Comparison of ENCODE assay signal across 20 mouse cellular contexts in genomic region chr6:38344006-38344670, GRCm38 (mm10). TPM values are rescaled to one million over a fixed set of nuclear protein-coding genes. Genes with fewer than 3 reads are reported as not detected.
DNase-seq lines count a peak whose midpoint lies in the region; ATAC-seq and TF ChIP-seq lines count a peak whose summit lies in the region.
"Had no signal": no experiment of that assay in that cellular context is flagged by ENCODE, and none has a peak within 500 bp of the region (broad histone marks: within the 10 kb centered on the region; RNA-seq: fewer than 3 reads in every experiment).

No protein-coding gene starts in this region.

- no peaks in the 10 kb centered on the region for H3K9me3 ChIP-seq in G1E (replicated peaks)
- no peaks in the 10 kb centered on the region for H3K9me3 ChIP-seq in liver, postnatal 0 days (ENCODE audit: low read length)
- H3K9me3 ChIP-seq: limb, embryonic 12.5 days; lung, embryonic 15.5 days; midbrain, embryonic 10.5 days; neural tube, embryonic 12.5 days had no signal

- H3K36me3 ChIP-seq in liver, adult 2 months (ENCODE audit: control insufficient read depth, insufficient read depth, low read length), result peaks cover 7% of the 10 kb centered on the region
- peaks cover 53% of the 10 kb centered on the region for H3K36me3 ChIP-seq in G1E (replicated peaks)
- peaks cover 18% of the 10 kb centered on the region for H3K36me3 ChIP-seq in liver, postnatal 0 days (replicated peaks; ENCODE audit: insufficient read depth, low read length)
- H3K36me3 ChIP-seq: limb, embryonic 12.5 days; lung, embryonic 15.5 days; midbrain, embryonic 10.5 days; neural tube, embryonic 12.5 days had no signal

- TF ChIP-seq EP300 in liver, postnatal 0 days (IDR thresholded peaks at IDR 0.05; ENCODE audit: low read depth), result no peak

- no peak for TF ChIP-seq POLR2A in liver, adult 2 months (IDR thresholded peaks at IDR 0.05; ENCODE audit: extremely low read depth, insufficient read depth, low read length)

- H3K27me3 ChIP-seq in liver, adult 2 months (ENCODE audit: control insufficient read depth, insufficient read depth, low read length), result no peaks in the 10 kb centered on the region
- no peaks in the 10 kb centered on the region for H3K27me3 ChIP-seq in G1E (ENCODE audit: insufficient read depth, low read length)
- H3K27me3 ChIP-seq in liver, postnatal 0 days (ENCODE audit: insufficient read depth, low read length), result no peaks in the 10 kb centered on the region
- H3K27me3 ChIP-seq: limb, embryonic 12.5 days; lung, embryonic 15.5 days; neural tube, embryonic 12.5 days had no signal

- TF ChIP-seq CTCF in liver, adult 2 months (IDR thresholded peaks at IDR 0.05; ENCODE audit: low read depth, low read length), result no peak
- no peak for TF ChIP-seq CTCF in G1E (IDR thresholded peaks at IDR 0.05; ENCODE audit: low read depth, low read length)
- no peak for TF ChIP-seq CTCF in liver, postnatal 0 days (IDR thresholded peaks at IDR 0.05; ENCODE audit: low read depth)

- WGBS in liver, adult 2 months, result 56% methylated on average over 7 of the region's 7 CpGs
- WGBS in liver, postnatal 0 days (ENCODE audit: insufficient replicate concordance), result 67% methylated on average over 7 of the region's 7 CpGs

- H3K4me3 ChIP-seq in liver, adult 2 months (ENCODE audit: insufficient read depth, low read depth, low read length), result no peak overlapping the region
- H3K4me3 ChIP-seq in G1E (ENCODE audit: low read depth, low read length), result peak overlapping the region; percentile 69; the same call in 1 of the 2 replicates
- 0 out of 2 replicates have a peak overlapping the region, but pooled peaks have one; percentile 36 for H3K4me3 ChIP-seq in liver, postnatal 0 days (ENCODE audit: low read depth, low read length)
- H3K4me3 ChIP-seq: limb, embryonic 12.5 days; lung, embryonic 15.5 days; midbrain, embryonic 10.5 days; neural tube, embryonic 12.5 days had no signal

- H3K4me1 ChIP-seq in liver, adult 2 months (ENCODE audit: control insufficient read depth, insufficient read depth, low read length), result peaks cover 31% of the 10 kb centered on the region
- H3K4me1 ChIP-seq in G1E (ENCODE audit: insufficient read depth, low read depth, low read length), result peaks cover 92% of the 10 kb centered on the region
- peaks cover 50% of the 10 kb centered on the region for H3K4me1 ChIP-seq in liver, postnatal 0 days (ENCODE audit: insufficient read depth)
- H3K4me1 ChIP-seq: limb, embryonic 12.5 days; lung, embryonic 15.5 days; midbrain, embryonic 10.5 days; neural tube, embryonic 12.5 days had no signal

- no peak for DNase-seq in liver, adult 2 months (ENCODE audit: extremely low read depth, low read depth, low spot score)
- DNase-seq in liver (no peak), G1E (ENCODE audit: low spot score) (no peak)
- no peak for DNase-seq in liver, postnatal 0 days
- no peak for DNase-seq in testis, postnatal 14 days (ENCODE audit: low spot score)
- no peak for DNase-seq in adrenal gland, postnatal 36 days
- DNase-seq: adrenal gland, adult 2 months; cerebellum, adult 11 months; cerebellum, postnatal 10 days; kidney, adult 9 months; kidney, postnatal 4 days; lung, postnatal 4 days; right cerebral cortex, adult 18-20 months had no signal

- peak overlapping the region; percentile 72 for H3K4me2 ChIP-seq in liver, postnatal 0 days (ENCODE audit: low read depth, low read length)
- H3K4me2 ChIP-seq: limb, embryonic 12.5 days; lung, embryonic 15.5 days; neural tube, embryonic 12.5 days had no signal

- no peak for ATAC-seq in G1E (ENCODE audit: extremely low read depth, insufficient number of reproducible peaks, low FRiP score, poor library complexity, severe bottlenecking)
- peak; percentile 29 for ATAC-seq in inflammation-experienced regulatory T-cells, adult 6 months
- no peak for ATAC-seq in liver, postnatal 0 days
- no peak for ATAC-seq in megakaryocyte-erythroid progenitor cell, adult 5-6 weeks (replicated peaks; ENCODE audit: low FRiP score, low TSS enrichment, poor library complexity, severe bottlenecking)

- no peak overlapping the region for H3K9ac ChIP-seq in liver, adult 2 months (ENCODE audit: low read depth, low read length)
- H3K9ac ChIP-seq in liver, postnatal 0 days (replicated peaks), result peak overlapping the region; percentile 60
- H3K9ac ChIP-seq: limb, embryonic 12.5 days; lung, embryonic 15.5 days; neural tube, embryonic 12.5 days had no signal

- peak overlapping the region; percentile 66 for H3K27ac ChIP-seq in liver, adult 2 months (replicated peaks; ENCODE audit: insufficient read depth, low read depth, low read length)
- peak overlapping the region; percentile 97 for H3K27ac ChIP-seq in liver, postnatal 0 days (ENCODE audit: low read depth)
- H3K27ac ChIP-seq: limb, embryonic 12.5 days; lung, embryonic 15.5 days; neural tube, embryonic 12.5 days had no signal

- H3K79me2 ChIP-seq in liver, adult 2 months (ENCODE audit: control insufficient read depth, insufficient read depth, low read length), result peaks cover 14% of the 10 kb centered on the region; the same call in 1 of the 2 replicates

RNA-seq across cellular contexts. Expression of gene Zc3hav1, which starts 10.3 kb away (rescaled TPM):
- total RNA-seq in liver, adult 2 months (2014; rRNA removed), result 27.9 and 31.8 TPM in 2 replicates
- 16.3 and 17.0 TPM in 2 replicates for polyA plus RNA-seq in liver, adult 2 months (2012; rRNA removed)
- total RNA-seq in G1E (2014; fragmentation: Nextera tagmentation) (210 and 217 TPM in 2 replicates), G1E (2017) (107 and 112 TPM in 2 replicates)
- polyA plus RNA-seq in G1E (2012), result 44.0 and 45.8 TPM in 2 replicates
- 100 to 1,000 TPM; 163 to 188 (median 167) TPM for polyA plus RNA-seq in inflammation-experienced regulatory T-cells, adult 6 months (2017; shearing (Covaris generic))
- 14.7 and 16.6 TPM in 2 replicates for polyA plus RNA-seq in liver, postnatal 0 days (2015; fragmentation: Nextera tagmentation; extraction: Ambion mirVana)
- total RNA-seq in megakaryocyte-erythroid progenitor cell, adult 5-6 weeks (2014; fragmentation: Nextera tagmentation), result 53.4 and 71.4 TPM in 2 replicates
- total RNA-seq in megakaryocyte-erythroid progenitor cell, adult 5-6 weeks (2017), result 60.1 and 64.0 TPM in 2 replicates
- total RNA-seq in adrenal gland, postnatal 36 days (2021), result 10 to 100 TPM; 56.9 to 69.1 TPM

RNA-seq across cellular contexts. Expression of gene Ttc26, which starts 37.1 kb away (rescaled TPM):
- 0.47 and 0.65 TPM in 2 replicates for total RNA-seq in liver, adult 2 months (2014; rRNA removed)
- 0.10 and 0.11 TPM in 2 replicates for polyA plus RNA-seq in liver, adult 2 months (2012; rRNA removed)
- total RNA-seq in G1E (2014; fragmentation: Nextera tagmentation) (6.1 and 6.5 TPM in 2 replicates), G1E (2017) (2.7 and 5.9 TPM in 2 replicates)
- 0.31 and 0.89 TPM in 2 replicates for polyA plus RNA-seq in G1E (2012)
- polyA plus RNA-seq in inflammation-experienced regulatory T-cells, adult 6 months (2017; shearing (Covaris generic)), result under 1 TPM in 1 of 3 experiments, not detected in 2; 0.14 TPM
- 0.11 and 0.16 TPM in 2 replicates for polyA plus RNA-seq in liver, postnatal 0 days (2015; fragmentation: Nextera tagmentation; extraction: Ambion mirVana)
- 0.74 and 1.4 TPM in 2 replicates for total RNA-seq in megakaryocyte-erythroid progenitor cell, adult 5-6 weeks (2014; fragmentation: Nextera tagmentation)
- total RNA-seq in megakaryocyte-erythroid progenitor cell, adult 5-6 weeks (2017), result 1.2 and 1.5 TPM in 2 replicates
- total RNA-seq in adrenal gland, postnatal 36 days (2021), result 1 to 10 TPM; 3.0 to 4.1 TPM
- total RNA-seq: monocyte, adult 5-6 weeks had no signal

RNA-seq across cellular contexts. Expression of gene Zc3hav1l, which starts 45.1 kb away (rescaled TPM):
- total RNA-seq in liver, adult 2 months (2014; rRNA removed), result 0.18 and 0.27 TPM in 2 replicates
- 0.15 and 0.22 TPM in 2 replicates for polyA plus RNA-seq in liver, adult 2 months (2012; rRNA removed)
- 28.5 and 30.6 TPM in 2 replicates for total RNA-seq in G1E (2014; fragmentation: Nextera tagmentation)
- 4.5 and 5.6 TPM in 2 replicates for total RNA-seq in G1E (2017)
- polyA plus RNA-seq in G1E (2012), result 7.3 and 7.5 TPM in 2 replicates
- polyA plus RNA-seq in inflammation-experienced regulatory T-cells, adult 6 months (2017; shearing (Covaris generic)), result under 1 TPM; 0.16 to 0.50 (median 0.47) TPM
- 0.59 and 0.61 TPM in 2 replicates for polyA plus RNA-seq in liver, postnatal 0 days (2015; fragmentation: Nextera tagmentation; extraction: Ambion mirVana)
- 6.9 and 7.3 TPM in 2 replicates for total RNA-seq in megakaryocyte-erythroid progenitor cell, adult 5-6 weeks (2014; fragmentation: Nextera tagmentation)
- total RNA-seq in megakaryocyte-erythroid progenitor cell, adult 5-6 weeks (2017), result 2.9 and 4.3 TPM in 2 replicates
- 1 to 10 TPM; 2.7 to 3.1 TPM for total RNA-seq in adrenal gland, postnatal 36 days (2021)
- total RNA-seq: monocyte, adult 5-6 weeks had no signal
